Mouse (Mus musculus): ENCODE measurements around the gene D16Ertd472e. TPM values are rescaled to one million over a fixed set of nuclear protein-coding genes. Genes with fewer than 3 reads are reported as not detected.

Gene D16Ertd472e
- polyA plus RNA-seq, 1 experiment from 2014 or later, result 8.9 TPM

Other genes with a start within 250 kb of the D16Ertd472e start
- gene Btg3, start 199.5 kb downstream of the D16Ertd472e start, polyA plus RNA-seq (2016; fragmentation: Nextera tagmentation; extraction: Ambion mirVana), result 94.5 and 97.4 TPM in 2 replicates

Data from heart, embryonic 12.5 days (tissue).